Mouse (Mus musculus): ENCODE measurements around the gene Ankrd17. TPM values are rescaled to one million over a fixed set of nuclear protein-coding genes. Genes with fewer than 3 reads are reported as not detected.

Gene Ankrd17
- polyA plus RNA-seq, 1 experiment: 0.48 TPM

DNA sequence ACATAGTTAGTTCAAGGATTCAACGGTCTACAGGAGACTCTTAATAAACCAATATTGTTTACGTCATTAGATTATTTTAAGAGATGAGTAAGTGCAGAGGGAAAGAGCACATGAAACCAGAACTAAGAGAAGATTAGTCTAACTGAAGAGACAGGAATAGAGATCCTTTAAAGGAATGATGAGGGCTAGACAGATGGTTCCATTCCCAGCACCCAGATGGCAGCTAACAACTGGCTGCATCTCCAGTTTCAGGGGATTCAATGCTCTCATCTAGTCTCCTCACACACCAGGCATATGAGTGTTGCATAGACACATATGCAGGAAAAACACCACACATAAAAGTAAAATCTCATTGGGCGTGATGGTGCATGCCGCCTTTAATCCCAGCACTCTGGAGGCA, 133.1 kb downstream of the Ankrd17 start:
- peaks cover 96% of the 10 kb centered on the region for H3K36me3 ChIP-seq (ENCODE audit: control insufficient read depth)
- H3K27me3 ChIP-seq (ENCODE audit: control insufficient read depth): no peaks in the 10 kb centered on the region
- H3K4me3 ChIP-seq (replicated peaks): no peak overlapping the region
- no peaks in the 10 kb centered on the region for H3K4me1 ChIP-seq (ENCODE audit: control insufficient read depth)
- H3K9me3 ChIP-seq (ENCODE audit: control insufficient read depth, low read length): peaks cover 2% of the 10 kb centered on the region; the same call in 1 of the 2 replicates
- TF ChIP-seq GATA1 (IDR thresholded peaks at IDR 0.05; ENCODE audit: low read length) (no peak), TAL1 (IDR thresholded peaks at IDR 0.05; ENCODE audit: low read length) (no peak)

DNA sequence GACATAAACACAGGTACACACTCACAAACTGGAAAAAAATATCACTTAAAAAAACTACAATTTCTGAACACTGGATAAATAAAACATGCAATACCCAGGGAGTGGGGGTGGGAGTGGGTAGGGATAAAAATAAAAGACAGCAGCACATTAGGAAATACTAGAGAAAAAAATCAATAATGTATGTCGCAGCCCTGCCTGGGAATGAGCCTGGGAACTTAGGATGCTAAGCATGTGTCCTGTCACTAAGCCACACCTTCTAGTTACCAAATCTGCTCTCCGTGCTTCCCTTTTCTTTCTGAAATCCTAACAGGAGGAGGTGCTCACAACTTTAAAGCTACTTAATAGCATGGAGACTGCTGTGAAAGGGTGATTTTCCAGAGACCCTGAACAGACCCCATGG, 136.6 kb downstream of the Ankrd17 start:
- Histone ChIP-seq H3K36me3 (ENCODE audit: control insufficient read depth) (peaks cover 89% of the 10 kb centered on the region), H3K4me3 (replicated peaks) (no peak overlapping the region), H3K4me1 (ENCODE audit: control insufficient read depth) (peaks cover 5% of the 10 kb centered on the region), H3K9me3 (ENCODE audit: control insufficient read depth, low read length) (peaks cover 2% of the 10 kb centered on the region; the same call in 1 of the 2 replicates), H3K27me3 (ENCODE audit: control insufficient read depth) (no peaks in the 10 kb centered on the region)
- TF ChIP-seq GATA1 (IDR thresholded peaks at IDR 0.05; ENCODE audit: low read length) (no peak), TAL1 (IDR thresholded peaks at IDR 0.05; ENCODE audit: low read length) (no peak)

DNA sequence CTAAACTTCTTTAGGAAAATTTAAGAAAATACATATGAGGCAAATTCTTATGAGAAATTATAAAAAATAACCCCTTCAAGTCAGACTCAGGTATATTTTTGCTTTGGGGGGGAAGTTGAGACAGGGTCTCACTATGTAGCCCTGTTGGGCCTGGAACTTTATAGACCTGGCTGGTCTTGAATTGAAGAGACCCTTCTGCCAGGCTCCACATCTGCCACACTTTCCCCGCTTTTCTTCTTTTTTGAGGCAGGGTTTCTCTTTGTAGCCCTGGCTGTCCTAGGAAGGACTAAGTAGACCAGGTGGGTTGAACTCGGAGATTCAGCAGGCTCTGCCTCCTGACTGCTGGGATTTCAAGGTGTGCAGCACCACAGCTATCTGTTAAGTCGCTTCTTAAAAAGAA, 139.7 kb downstream of the Ankrd17 start:
- H3K4me3 ChIP-seq (replicated peaks): no peak overlapping the region
- H3K4me1 ChIP-seq (ENCODE audit: control insufficient read depth): peaks cover 21% of the 10 kb centered on the region
- no peaks in the 10 kb centered on the region for H3K27me3 ChIP-seq (ENCODE audit: control insufficient read depth)
- no peaks in the 10 kb centered on the region for H3K9me3 ChIP-seq (ENCODE audit: control insufficient read depth, low read length)
- TF ChIP-seq GATA1 (IDR thresholded peaks at IDR 0.05; ENCODE audit: low read length) (no peak), TAL1 (IDR thresholded peaks at IDR 0.05; ENCODE audit: low read length) (no peak)
- H3K36me3 ChIP-seq (ENCODE audit: control insufficient read depth): peaks cover 62% of the 10 kb centered on the region

DNA sequence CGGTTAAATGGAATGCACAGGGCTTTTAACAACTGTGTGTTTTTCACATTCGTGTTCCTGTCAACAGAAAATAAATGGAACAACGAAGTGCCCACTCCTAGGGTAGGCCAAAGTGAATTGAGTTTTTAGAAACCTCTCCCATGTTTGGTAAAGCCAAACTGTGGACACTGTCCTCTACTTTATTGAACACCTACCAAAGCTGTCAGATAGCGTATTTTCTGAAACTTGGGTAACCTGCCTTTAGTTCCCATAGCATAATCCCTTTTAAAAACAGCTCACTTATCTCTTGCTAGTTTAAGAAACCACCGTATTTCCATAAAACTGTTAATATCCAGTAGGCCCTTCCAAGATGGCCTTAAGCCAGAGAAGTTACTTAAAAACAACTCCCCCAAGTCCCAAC, 141.6 kb downstream of the Ankrd17 start:
- H3K4me1 ChIP-seq (ENCODE audit: control insufficient read depth): peaks cover 21% of the 10 kb centered on the region
- TF ChIP-seq GATA1 (IDR thresholded peaks at IDR 0.05; ENCODE audit: low read length) (no peak), TAL1 (IDR thresholded peaks at IDR 0.05; ENCODE audit: low read length) (no peak)
- peak overlapping the region; percentile 95 for H3K4me3 ChIP-seq (replicated peaks)
- H3K27me3 ChIP-seq (ENCODE audit: control insufficient read depth): no peaks in the 10 kb centered on the region
- peaks cover 53% of the 10 kb centered on the region for H3K36me3 ChIP-seq (ENCODE audit: control insufficient read depth)
- H3K9me3 ChIP-seq (ENCODE audit: control insufficient read depth, low read length): no peaks in the 10 kb centered on the region

DNA sequence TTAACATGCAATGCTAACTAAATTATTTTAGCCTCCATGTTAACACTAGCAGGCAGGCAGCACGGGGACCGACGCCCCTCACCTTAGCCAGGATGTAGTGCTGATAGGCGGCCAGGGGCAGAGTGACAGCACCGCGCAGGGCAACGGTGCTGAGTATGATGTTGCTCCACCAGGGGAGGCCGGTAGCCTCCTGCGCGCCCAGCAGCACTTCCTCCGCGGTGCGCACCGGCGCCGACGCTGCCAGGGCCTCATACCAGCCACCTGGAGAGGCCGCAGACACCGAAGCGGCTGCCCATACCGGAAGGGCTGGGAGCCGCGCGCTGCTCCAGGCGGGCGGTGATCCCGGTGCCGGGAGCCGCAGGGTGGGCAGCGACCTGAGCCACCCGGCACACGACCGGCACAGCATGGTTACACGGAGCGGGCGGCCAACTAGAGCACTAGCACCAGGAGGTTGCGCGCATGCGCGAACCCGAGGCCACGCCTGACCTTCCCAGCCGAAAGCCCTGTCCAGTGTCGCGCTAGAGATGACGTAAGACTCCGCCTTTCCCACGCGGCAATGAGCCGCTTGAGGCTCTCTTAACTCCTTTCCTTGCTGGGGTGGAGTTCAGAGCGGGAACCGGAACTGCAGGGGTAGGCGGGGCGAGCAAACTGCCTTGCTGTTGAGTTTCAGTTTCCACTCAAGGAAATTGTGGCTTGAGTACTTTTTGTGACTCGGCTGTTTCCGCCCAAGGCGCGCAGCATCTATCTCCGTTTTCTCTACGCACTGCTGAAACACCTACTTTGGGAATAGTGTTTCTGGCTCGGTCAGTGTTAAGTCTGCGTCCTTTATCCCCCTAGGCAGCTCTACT, 142.6 kb downstream of the Ankrd17 start, which contains the start of gene Cox18:
Cox18 (minus strand) TSS at position 468 of the 848 bp plus-strand sequence.
- H3K4me1 ChIP-seq (ENCODE audit: control insufficient read depth): peaks cover 21% of the 10 kb centered on the region
- TF ChIP-seq TAL1 (IDR thresholded peaks at IDR 0.05; ENCODE audit: low read length) (no peak), GATA1 (IDR thresholded peaks at IDR 0.05; ENCODE audit: low read length) (no peak)
- H3K36me3 ChIP-seq (ENCODE audit: control insufficient read depth): peaks cover 46% of the 10 kb centered on the region
- H3K27me3 ChIP-seq (ENCODE audit: control insufficient read depth): no peaks in the 10 kb centered on the region
- H3K9me3 ChIP-seq (ENCODE audit: control insufficient read depth, low read length): no peaks in the 10 kb centered on the region
- H3K4me3 ChIP-seq (replicated peaks): peak within 1 kb of the TSS; percentile 95

DNA sequence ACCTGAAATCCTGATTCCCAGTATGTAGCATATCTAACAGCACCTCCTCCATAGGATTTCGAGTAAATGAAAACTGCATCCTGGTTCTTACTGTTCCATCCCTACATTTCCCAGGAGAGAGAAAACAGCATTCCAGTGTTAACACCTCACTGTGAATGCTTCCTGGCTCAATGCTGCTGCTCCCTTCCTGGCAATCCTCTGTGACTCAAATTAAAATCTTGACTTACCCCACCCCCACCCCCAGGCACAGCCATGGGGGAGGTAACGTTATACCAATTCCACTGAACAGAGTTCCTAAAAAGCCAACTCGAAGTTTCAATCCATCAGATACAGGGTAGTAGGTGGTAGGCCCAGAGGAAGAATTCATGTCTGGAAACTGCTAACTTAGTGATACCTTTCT, 143.4 kb downstream of the Ankrd17 start:
- Histone ChIP-seq H3K4me1 (ENCODE audit: control insufficient read depth) (peaks cover 21% of the 10 kb centered on the region), H3K27me3 (ENCODE audit: control insufficient read depth) (no peaks in the 10 kb centered on the region), H3K4me3 (replicated peaks) (peak overlapping the region; percentile 95), H3K36me3 (ENCODE audit: control insufficient read depth) (peaks cover 46% of the 10 kb centered on the region), H3K9me3 (ENCODE audit: control insufficient read depth, low read length) (no peaks in the 10 kb centered on the region)
- TF ChIP-seq TAL1 (IDR thresholded peaks at IDR 0.05; ENCODE audit: low read length) (no peak), GATA1 (IDR thresholded peaks at IDR 0.05; ENCODE audit: low read length) (no peak)

DNA sequence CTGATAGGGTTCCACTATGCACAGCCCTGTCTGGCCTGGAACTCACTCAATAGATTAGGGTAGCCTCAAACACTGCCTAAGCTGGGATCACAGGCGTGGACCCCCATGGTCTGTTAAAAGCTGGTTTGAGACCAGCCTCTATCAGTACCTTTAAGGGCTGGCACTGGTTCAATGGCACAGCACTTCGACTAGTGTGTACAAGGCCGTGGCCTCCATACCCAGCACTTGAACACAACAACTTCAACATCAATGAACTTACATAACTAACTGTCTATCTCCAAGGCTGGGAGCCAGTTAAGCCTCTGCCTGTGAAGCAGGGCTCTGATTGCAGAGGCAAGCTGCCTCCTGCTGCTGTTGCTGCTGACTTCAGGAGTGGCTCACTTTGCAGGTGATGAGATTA, 148.6 kb downstream of the Ankrd17 start:
- Histone ChIP-seq H3K27me3 (ENCODE audit: control insufficient read depth) (no peaks in the 10 kb centered on the region), H3K4me1 (ENCODE audit: control insufficient read depth) (peaks cover 5% of the 10 kb centered on the region), H3K36me3 (ENCODE audit: control insufficient read depth) (peaks cover 53% of the 10 kb centered on the region), H3K4me3 (replicated peaks) (no peak overlapping the region), H3K9me3 (ENCODE audit: control insufficient read depth, low read length) (no peaks in the 10 kb centered on the region)
- TF ChIP-seq GATA1 (IDR thresholded peaks at IDR 0.05; ENCODE audit: low read length) (no peak), TAL1 (IDR thresholded peaks at IDR 0.05; ENCODE audit: low read length) (no peak)

DNA sequence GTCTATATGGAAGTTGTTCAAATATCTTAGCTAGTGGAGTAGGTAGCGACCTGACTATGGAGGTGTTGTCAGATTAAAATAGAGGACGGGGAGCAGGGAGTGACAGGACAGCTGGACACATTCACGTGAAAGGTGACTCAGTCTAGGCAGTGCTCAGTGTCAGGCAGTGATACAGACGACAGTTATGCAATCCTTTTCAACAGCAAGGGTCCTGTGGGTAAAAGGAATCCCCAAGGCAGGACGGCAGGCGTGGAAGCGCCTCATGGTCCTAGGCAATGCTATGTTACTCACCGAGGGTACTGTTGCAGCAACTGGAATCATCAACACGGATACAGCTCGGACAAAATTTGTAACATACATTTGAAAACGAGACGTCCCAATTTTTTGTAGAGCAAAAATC, 149.2 kb downstream of the Ankrd17 start:
- H3K27me3 ChIP-seq (ENCODE audit: control insufficient read depth): no peaks in the 10 kb centered on the region
- no peaks in the 10 kb centered on the region for H3K9me3 ChIP-seq (ENCODE audit: control insufficient read depth, low read length)
- no peak overlapping the region for H3K4me3 ChIP-seq (replicated peaks)
- peaks cover 53% of the 10 kb centered on the region for H3K36me3 ChIP-seq (ENCODE audit: control insufficient read depth)
- no peaks in the 10 kb centered on the region; the same call in 1 of the 2 replicates for H3K4me1 ChIP-seq (ENCODE audit: control insufficient read depth)
- TF ChIP-seq GATA1 (IDR thresholded peaks at IDR 0.05; ENCODE audit: low read length) (no peak), TAL1 (IDR thresholded peaks at IDR 0.05; ENCODE audit: low read length) (no peak)

DNA sequence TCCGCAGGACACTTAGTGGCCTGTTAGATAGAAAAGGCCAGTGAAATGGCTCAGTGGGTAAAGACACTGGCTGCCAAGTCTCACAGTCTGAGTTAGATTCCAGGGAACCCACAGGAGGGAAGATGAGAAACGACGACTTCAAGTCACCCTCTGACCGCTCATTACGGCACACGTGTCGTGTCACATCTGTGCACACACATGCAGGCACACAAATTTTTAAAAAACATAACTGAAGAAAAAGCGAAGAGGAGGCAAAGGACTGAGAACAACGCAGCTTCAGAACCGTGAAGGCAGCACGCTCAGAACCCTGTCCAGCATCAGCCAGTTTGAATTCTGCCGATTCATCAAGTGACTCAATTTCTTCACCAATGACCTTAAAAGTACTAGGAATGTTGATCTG, 153.0 kb downstream of the Ankrd17 start:
- H3K27me3 ChIP-seq (ENCODE audit: control insufficient read depth): no peaks in the 10 kb centered on the region
- H3K36me3 ChIP-seq (ENCODE audit: control insufficient read depth): peaks cover 35% of the 10 kb centered on the region
- H3K4me1 ChIP-seq (ENCODE audit: control insufficient read depth): no peaks in the 10 kb centered on the region
- H3K4me3 ChIP-seq (replicated peaks): no peak overlapping the region
- no peaks in the 10 kb centered on the region for H3K9me3 ChIP-seq (ENCODE audit: control insufficient read depth, low read length)
- TF ChIP-seq TAL1 (IDR thresholded peaks at IDR 0.05; ENCODE audit: low read length) (no peak), GATA1 (IDR thresholded peaks at IDR 0.05; ENCODE audit: low read length) (no peak)

Measured in erythroblast, embryonic 14.5 days (primary cell).